Mouse (Mus musculus) left cerebral cortex, postnatal 10 days (tissue): Measurements from ENCODE around the gene Lrch3. TPM values are rescaled to one million over a fixed set of nuclear protein-coding genes. Genes with fewer than 3 reads are reported as not detected.
"Not testable (repeated sequence)": the region's sequence is repeated elsewhere in the genome, so short reads cannot be mapped to it uniquely, and the experiment has no call there.

ENCODE experiments used
- DNase-seq, 2 experiments: peaks; one replicate each; pipeline ENCODE4 v3.0.0; 2021 to 2022; ENCODE audit warnings: low spot score in 2 of 2, mixed read lengths in 1 of 2; ENCODE audit errors: extremely low spot score in 1 of 2
- intact Hi-C: fragments of 180-260 bp; cut with DNase I; formaldehyde crosslinking; loops from one replicate; pipeline ENCODE4 v1.15.1; 2025
- total RNA-seq, 2 experiments: library from RNA; stranded (reverse); gene quantifications; 2 replicates each; pipeline ENCODE4 v1.2.3; 2021

Gene Lrch3
- total RNA-seq: 10 to 100 TPM; 28.9 to 32.4 TPM

DNA sequence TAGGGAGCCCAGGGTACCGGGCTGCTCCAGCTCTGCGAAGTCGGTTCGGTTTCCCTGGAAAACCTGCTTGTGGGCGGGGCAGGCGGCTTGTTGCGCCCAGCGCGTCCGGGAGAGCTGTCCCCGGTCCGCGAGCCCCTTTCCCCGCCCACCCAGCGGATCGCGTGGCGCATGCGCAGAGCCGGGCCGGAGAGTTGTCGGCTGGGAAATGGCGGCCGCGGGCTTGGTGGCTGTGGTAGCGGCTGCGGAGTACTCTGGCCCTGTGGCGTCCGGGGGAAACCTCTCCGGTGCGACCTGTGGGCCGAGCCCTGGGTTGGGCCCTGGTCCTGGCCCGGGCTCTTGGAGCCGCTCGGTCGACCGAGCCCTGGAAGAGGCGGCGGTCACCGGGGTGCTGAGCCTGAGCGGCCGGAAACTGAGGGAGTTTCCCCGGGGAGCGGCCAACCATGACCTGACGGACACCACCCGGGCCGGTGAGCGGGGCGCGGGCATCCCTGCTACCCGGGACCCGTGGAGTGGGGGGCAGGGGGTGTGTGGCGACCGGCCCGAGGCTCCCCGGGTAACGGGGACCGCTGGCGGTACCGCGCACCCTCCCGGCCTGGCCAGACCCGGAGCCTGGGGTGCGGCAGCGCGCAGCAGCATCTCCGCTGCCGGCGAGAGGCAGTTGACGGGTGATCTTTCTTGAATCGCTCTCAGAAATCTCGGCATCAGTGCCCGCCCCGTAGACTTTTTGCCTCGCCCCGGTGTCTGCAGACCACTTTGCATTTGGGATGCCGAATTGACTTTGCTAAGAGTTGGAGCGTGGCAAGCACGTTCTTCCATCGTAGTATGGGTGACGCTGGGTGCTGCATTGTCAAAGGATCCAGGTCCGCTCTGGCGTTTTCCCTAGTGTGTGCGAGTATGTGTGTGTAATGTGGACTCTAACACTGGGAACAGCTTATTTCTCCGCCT is at the start of gene Lrch3:
Gene Lrch3, plus strand, starts transcription at position 164 of the 945 bp plus-strand sequence.
- peak; percentile 82 to 97 for DNase-seq
- intact Hi-C loops: loop anchor here (10.0 kb wide), 1 partner anchor 71 kb away; no protein-coding TSS in a partner anchor

DNA sequence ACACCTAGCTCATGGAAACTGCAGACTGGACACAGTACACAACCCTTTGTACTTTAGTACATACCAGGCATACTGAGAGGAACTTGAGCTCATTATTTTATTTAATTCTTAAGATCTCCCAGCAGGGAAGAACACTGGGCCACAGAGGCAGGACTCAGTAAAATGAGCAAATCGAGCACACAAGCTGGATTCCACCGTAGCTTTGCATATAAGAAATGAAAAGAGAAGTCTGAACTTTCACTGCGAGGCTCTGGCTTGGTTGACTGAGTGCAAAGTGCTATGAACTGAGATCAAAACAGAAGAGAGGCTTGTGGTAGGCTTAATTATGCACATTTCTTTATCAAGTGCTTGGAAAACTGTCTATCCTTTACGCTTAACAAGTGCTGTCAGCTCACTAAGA is 48.5 kb upstream of the Lrch3 start:
- DNase-seq: no peak
- intact Hi-C loops: no loop called here

DNA sequence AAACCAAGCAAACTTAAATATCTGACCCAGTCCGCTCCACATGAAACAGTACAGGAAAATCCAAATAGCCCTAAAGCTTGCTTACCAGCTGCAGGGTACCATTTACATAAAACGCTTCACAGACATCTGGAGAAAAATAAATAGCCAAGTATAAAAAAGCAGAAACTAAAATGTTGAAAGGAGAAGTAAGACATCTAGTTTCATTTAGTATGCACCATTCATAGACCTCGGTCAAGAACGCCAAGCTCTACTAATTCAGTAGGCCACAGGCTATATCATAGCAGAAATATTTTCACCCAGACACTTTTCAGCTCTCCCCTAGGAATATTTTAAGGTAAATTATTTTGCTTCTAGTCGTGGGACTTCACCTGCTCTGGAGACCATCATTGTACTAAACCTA is 47.2 kb upstream of the Lrch3 start:
- no peak for DNase-seq
- intact Hi-C loops: no loop called here

DNA sequence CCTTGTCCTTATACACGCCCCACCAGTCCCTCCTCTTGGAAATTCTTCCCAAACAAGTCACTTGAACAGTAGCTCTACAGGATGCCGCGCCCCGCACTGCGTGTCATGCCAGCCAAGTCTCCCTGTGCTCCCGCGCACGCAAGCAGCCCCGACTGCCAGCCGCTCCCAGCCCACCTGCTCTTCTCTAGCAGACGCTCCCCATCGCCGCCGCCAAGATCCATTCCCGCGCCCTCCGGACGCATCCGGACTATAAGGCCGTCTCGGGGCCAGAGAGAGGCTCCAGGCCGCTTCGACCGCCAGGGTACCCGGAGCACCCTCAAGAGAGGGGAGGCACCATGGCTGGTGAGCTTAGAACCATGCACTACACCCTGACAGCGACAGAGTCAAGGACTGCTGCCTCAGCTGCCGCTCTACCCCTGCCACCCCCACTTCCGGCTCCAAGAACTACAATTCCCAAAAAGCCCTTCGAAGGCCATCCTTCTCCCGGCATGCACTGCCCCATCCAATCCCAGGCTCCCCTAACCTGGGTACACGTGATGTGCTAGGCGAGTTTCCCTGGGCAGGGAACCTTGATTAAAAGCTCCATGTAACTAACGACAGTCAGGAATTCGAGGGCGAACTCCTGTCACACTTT is 45.9 kb upstream of the Lrch3 start:
- peak; percentile 90 to 92 for DNase-seq
- intact Hi-C loops: no loop called here

DNA sequence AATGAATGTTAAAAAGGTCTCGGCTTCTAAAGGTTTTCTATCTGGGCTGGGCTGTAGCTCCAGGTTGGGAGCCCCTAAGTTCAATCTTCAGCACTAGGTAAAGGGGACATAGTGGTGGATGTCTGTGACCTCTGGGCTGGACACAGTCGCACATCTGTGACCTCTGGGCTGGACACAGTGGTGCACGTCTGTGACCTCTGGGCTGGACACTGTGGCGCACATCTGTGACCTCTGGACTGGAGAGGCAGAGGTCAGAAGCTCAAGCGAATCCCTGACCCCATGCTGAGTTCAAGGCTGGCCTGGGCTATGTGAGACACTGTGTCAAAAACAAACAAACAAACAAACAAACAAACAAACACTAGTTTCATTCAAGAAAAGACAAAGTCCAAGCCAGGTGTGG is 43.7 kb upstream of the Lrch3 start:
- DNase-seq: no peak
- intact Hi-C loops: no loop called here

DNA sequence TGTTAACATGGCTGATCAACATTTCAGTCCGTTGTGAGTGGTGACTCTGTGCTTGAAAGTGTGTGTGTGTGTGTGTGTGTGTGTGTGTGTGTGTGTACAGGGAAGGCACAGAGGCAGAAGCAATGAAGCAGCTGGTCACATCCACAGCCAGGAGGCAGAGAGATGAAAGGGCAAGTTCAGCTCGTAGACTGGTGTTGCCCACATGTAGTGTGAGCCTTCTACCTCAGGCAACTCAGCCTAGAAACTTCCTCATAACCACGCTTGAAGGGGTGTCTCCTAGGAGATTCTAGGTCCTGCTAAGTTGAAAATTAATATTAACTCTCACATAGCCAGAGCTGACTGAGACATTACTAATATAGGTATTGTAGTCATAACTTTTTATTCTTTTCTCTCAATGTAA is 40.5 kb upstream of the Lrch3 start:
- DNase-seq: no peak
- intact Hi-C loops: no loop called here

DNA sequence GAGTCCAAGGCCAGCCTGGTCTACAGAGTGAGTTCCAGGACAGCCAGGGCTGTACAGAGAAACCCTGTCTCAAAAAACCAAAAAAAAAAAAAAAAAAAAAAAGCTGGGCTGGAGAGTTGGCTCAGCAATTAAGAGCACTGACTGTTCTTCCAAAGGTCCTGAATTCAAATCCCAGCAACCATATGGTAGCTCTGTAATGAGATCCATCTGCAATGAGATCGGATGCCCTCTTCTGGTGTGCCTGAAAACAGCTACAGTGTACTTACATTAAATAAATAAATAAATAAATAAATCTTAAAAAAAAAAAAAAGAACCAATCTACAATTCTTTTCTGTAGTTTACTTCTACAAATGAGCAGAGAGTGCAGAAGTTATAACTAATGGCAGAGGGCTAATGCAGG is 38.6 kb upstream of the Lrch3 start:
- DNase-seq, intact Hi-C loops: not testable (repeated sequence)

DNA sequence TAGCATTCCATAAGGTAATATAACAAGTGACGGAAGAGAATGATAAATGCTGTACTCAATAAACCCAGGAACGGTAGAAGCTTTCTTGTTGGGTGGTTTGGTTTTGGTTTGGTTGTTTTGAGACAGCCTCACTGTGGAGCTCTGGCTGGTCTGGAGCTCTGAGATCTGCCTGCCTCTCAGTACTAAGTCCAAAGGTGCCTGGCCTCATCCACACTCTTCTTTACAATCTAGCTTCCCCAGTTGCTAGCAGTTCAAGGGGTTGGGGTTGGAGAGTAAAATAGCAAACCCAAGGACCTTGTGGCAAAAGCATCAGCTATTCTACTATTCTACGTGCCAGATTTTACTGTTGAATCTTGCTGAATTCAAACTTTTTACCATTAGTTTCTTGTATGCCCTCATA is 38.1 kb upstream of the Lrch3 start:
- DNase-seq: no peak
- intact Hi-C loops: no loop called here

DNA sequence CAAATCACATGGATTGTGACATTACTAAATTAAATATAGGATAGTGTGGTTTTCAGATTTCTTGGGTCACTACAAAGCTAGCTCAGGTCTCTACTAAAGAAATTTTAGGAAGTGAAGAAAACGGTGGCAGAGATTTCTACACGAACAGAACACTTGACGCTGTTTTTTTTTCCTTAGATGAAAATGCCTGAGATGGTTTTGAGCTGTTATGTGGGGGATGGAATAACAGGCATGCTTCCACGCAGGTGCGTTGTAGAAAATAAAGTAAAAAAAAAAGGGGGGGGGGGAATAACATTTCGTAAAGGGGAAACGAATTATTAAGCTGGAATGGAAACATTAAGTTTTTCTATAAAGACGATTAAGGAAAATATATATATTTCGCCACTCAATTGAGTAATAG is 37.1 kb upstream of the Lrch3 start:
- no peak for DNase-seq
- intact Hi-C loops: no loop called here

DNA sequence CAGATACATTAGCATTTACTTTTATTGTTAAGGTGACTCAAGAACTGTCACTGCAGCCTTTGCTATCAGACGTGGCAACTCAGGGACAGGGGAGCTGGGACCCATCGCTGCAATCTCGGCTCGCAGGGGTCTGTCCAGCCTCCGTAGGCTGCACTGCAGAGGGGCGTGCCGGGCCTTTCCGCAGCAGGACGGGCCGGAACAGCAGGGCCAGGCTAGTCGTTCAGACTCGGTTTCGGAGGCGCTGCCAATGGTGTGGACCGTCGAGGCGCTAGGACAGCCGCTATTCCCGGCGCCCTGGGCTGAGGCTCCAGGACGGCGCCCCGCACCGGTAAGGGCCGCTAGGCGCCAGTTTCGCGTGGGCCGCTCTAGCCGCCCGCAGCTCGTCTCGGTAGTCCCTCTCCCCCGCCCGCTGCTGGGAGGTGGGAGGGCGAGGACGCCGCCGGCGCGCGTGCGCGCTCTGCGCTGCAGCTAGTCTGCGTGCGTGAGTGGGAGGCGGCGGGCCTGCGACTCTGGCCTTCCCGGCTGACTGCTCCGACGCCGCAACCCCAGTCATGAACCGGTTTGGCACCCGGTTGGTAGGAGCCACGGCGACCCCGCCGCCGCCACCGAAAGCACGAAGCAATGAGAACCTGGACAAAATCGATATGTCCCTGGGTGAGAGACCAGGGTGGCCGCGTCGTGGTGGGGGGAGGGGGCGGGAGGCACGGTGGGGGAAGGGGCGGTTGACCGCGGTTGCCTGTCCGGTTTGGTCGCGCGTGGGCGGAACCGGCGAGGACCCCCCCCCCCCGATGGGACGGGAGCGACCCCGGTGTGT is 36.4 kb upstream of the Lrch3 start, which contains the start of the genes Fyttd1 and Rubcn:
Gene Fyttd1, plus strand, starts transcription at position 158 of the 814 bp plus-strand sequence.
Gene Rubcn, minus strand, starts transcription at position 424 of the 814 bp plus-strand sequence.
- peak; percentile 93 to 98 for DNase-seq
- intact Hi-C loops: no loop called here

DNA sequence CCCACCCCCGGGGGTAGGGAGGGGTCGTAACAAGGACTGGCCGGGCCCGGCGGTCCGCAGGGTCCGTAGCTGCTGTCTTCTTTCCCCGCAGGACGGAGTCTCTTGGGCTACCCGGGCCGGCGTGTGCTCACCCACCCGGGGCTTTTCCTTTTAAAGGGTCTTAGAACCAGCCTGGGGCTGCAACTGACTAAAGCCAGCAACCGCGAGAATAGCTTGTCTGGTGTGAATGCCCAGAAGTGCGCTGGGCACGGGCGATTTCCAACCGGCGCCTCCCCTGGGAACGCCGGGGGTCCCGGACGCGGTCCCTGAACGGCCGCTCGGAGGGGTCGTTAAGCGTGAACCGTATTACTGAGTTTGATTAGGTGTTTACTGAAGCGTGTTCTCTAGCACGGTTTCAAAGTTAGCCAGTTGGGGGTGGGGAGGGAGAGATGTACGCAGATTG is 35.7 kb upstream of the Lrch3 start:
- intact Hi-C loops: no loop called here

DNA sequence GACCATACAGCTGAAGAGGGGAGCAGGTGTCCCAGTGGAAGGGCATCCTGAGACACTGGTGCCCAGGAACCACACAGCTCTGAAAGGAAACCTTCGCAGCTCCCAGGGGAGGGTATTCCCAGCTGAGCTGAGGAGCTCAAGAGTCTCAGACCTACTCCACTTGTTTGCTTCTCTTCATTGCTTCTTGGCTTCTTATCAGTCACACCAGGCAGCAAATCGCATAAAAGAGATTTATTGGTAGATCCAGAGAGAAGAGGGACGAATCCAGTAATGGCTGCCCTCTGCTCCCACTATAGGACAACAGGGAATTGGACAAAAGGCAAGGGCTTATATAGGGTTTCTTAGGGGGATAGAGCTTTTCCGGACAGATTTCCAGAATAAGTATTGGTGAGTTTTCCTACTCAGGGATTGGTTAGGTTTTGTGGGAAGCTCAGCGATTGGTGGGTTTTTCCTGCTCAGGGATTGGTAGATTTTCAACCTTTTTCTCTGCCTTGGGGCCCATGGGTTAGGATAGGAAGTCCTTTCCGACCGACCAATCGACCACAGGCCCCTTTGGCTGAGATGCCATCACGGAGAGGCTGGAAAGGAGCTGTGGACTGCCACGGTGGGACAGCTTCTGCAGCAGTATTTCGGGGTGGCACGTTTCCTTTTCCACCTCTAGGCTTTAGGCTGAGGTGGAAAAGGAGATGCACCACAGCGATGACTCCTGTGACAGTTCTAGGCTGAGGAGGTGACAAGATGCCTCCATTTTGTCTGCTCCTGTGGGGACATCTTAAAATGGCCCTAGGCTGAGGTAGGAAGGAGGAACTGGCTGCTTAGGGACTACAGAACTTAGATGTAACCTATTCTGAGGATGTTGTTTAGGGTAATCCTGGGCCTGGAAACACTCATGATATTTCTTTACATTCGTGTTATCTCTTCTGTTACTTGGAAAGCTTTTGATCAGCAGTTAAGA is 34.7 kb upstream of the Lrch3 start:
- no peak for DNase-seq
- intact Hi-C loops: no loop called here

More for the DNA sequence above, 35.7 kb upstream of the Lrch3 start:
- DNase-seq: no peak

DNA sequence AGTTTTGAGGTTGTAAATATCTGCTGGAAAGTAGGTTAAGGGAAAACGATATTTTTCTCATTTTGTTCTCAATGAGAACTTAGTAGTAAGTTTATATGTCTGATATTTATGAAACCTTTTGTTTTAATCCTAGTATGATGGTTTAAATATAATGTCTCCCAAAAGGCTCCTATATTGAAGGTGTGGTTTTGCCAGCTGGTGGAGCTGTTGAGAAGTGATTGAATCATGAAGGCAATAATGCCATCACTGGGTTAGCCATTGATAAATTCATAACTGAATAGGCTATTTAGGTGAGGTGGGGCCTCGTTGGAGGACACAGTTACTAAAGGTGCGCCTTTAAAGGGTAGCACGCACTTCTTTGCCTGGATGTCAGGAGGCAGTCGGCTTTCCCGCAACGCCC is 32.4 kb upstream of the Lrch3 start:
- intact Hi-C loops: no loop called here

DNA sequence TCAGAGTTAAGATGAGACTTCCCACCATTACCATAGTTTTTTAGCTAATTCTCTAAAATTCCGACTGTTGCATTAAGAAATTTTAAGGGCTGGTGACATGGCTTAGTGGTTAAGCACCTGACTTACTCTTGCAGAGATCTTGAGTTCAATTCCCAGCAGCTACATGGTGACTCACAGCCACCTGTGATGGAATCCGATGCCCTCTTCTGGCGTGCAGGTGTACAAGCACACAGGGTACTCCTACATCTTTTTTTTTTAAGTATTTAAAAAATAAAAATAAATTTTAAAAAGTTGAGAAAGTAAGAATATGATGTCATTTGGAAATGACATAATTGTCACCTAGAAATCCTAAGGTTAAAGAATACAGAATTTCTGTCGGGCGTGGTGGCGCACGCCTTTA is 25.9 kb upstream of the Lrch3 start:
- intact Hi-C loops: no loop called here
- no peak for DNase-seq

More for the DNA sequence above, 32.4 kb upstream of the Lrch3 start:
- DNase-seq: no peak

DNA sequence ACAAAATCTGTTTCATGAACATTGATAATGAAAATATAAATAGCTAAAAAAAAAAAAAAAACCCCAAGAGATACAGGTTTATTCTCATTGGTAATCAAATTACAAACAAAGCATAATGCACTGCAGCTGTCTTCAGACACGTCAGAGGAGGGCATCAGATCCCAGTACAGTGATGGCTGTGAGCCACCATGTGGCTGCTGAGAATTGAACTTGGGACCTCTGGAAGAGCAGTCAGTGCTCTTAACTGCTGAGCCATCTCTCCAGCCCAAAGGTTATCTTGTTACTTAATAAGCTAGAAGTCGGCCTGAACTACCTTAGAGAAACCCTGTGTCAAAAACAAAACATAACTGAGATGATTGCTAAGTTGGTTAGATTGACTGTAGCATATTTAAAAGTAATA is 24.0 kb upstream of the Lrch3 start:
- no peak for DNase-seq
- intact Hi-C loops: no loop called here

DNA sequence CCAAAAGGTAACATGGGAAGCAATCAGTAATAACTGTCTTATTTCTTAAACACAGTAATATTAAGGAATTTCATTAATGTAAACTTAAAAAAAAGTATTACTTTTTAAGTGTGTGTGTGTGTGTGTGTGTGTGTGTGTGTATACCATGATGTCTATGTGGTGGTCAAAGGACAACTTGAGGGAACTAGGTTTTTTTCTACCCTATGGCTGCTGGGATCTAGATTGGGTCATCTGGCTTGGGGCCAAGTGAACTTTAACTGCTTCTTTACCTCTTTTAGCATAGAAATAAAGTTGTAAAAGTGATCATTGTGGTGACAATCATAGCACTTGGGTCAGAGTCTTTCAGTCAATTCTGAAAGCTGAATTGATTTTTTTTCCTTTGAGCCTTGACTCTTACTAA is 17.8 kb upstream of the Lrch3 start:
- intact Hi-C loops: no loop called here
- DNase-seq: no peak

DNA sequence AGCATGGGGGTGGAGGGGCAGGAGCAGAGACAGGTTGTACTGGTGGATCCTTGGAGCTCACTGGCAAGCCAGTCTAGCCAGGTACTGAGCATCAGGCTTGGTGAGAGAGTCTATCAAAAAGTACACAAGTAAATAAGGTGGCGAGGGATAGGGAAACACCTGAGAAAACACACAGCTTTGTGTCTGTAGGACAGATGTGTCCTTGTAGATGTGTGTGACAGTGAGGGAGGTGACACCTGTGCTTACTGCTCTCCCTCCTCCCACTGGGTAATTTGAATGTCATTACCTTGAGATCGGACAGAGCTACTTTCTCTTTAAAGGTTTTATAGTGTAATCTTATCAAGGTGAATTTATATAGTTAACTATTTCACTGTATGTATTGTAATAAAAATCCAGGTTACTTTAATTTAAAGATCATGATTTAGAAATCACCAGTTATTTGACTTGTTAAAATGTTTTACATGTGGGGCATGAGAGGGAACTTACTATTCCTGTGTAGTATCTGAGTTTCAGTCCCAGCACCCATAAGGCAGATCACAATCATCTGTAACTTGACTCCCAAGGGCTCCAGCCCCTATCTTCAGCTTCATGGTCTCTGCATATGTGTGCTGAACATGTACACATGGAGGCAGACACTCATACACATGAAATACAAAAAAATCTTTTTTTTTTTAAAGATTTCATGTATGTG is 12.4 kb upstream of the Lrch3 start:
- intact Hi-C loops: no loop called here
- DNase-seq: no peak

DNA sequence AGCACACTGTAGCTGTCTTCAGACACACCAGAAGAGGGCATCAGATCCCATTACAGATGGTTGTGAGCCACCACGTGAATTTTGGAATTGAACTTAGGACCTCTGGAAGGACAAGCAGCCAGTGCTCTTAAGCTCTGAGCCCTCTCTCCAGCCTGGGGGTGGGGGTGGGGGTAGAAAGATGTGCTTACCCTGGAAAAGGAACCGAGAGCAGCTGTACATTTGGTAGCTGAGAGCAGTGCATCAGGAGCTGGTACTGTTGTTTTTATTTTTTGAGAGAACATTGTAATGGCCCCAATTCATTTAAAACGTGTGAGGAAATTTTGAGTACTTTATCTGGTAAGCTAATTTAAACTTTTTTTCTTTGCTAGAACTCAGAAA is 11.9 kb upstream of the Lrch3 start:
- DNase-seq: no peak
- intact Hi-C loops: no loop called here
